Mouse (Mus musculus): Measurements from ENCODE around the gene Zc4h2. TPM values are rescaled to one million over a fixed set of nuclear protein-coding genes. Genes with fewer than 3 reads are reported as not detected.
A peak's percentile ranks its signal among the peaks of the same experiment; 100 is the strongest.

Zc4h2 gene
- 6.6 and 7.0 TPM in 2 replicates for polyA plus RNA-seq (2015; fragmentation: Nextera tagmentation; extraction: Ambion mirVana)

DNA sequence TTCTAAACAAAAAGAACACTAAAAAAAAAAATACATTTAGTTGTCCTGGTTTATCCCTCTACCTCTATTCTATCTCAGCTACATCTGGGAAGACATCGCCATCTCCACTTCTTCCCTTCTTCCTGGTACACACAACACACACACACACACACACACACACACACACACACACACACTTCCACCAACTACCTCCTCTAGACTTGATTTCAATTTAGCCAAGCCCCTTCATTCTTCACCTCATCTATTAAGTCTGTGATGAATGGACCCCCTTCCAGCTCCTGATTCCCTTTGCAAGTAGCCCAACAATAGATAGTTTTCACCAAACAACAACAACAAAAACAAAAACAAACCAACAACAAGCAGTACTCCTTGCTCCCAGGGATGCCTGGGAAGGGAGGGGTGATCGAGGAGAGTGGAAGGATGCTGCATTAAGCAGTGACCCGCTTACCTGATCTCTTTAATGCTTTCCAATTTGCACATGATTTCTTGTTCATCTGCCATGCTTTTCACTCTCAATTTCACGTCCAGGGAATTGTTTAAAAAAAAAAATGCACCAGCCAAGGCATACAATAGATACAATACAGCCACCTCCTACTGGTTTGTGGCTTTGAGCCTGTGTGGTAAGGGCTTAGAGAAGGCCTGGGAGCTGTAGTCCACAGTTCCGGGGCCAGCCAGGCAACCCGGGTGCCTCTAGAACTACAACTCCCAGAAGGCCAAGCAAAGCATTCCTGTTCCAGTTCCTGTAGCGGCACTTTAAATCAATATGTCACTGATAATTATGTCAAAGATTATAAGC is at the start of gene Zc4h2:
Zc4h2 (minus strand) TSS at position 706 of the 796 bp plus-strand sequence.
- H3K27me3 ChIP-seq (ENCODE audit: control insufficient read depth, insufficient read depth, low read length): no peaks in the 10 kb centered on the region
- H3K9ac ChIP-seq (ENCODE audit: low read length): peak within 1 kb of the TSS; percentile 62
- no peaks in the 10 kb centered on the region for H3K9me3 ChIP-seq (replicated peaks; ENCODE audit: control insufficient read depth, low read length)
- WGBS: 19% methylated on average over 7 of the region's 7 CpGs
- peak within 1 kb of the TSS; percentile 62 for H3K4me2 ChIP-seq (ENCODE audit: low read depth, low read length)
- H3K4me1 ChIP-seq (ENCODE audit: control insufficient read depth, insufficient read depth, low read length): no peaks in the 10 kb centered on the region
- H3K27ac ChIP-seq (ENCODE audit: low read length): no peak within 1 kb of the TSS; the same call in 1 of the 2 replicates
- H3K36me3 ChIP-seq (ENCODE audit: control insufficient read depth, insufficient read depth): no peaks in the 10 kb centered on the region
- peak within 1 kb of the TSS; percentile 63 for H3K4me3 ChIP-seq (ENCODE audit: low read length)
- peak; percentile 96 for ATAC-seq (replicated peaks; ENCODE audit: extremely low read depth, insufficient read depth, low FRiP score)

DNA sequence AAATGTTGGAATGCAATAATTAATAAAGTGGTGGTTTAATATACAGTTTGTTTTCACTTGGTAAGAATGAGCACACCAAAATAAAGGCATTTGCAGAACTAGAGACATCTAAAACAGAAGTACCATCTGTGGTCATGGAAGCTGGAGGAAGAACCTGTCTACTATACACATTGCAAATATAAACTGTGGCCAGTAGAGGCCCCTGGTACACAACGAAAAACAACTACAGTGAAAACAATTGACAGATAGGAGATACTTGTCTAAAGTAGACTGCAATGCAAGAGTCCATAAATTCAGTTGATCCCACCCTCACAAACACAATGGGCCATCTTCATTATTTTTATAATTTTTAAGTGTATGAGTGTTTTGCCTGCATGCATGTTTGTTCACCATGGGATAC is 28.8 kb upstream of the Zc4h2 start:
- Histone ChIP-seq H3K4me2 (ENCODE audit: low read depth, low read length) (no peak overlapping the region), H3K36me3 (ENCODE audit: control insufficient read depth, insufficient read depth) (no peaks in the 10 kb centered on the region), H3K4me1 (ENCODE audit: control insufficient read depth, insufficient read depth, low read length) (no peaks in the 10 kb centered on the region), H3K4me3 (ENCODE audit: low read length) (no peak overlapping the region), H3K9ac (ENCODE audit: low read length) (no peak overlapping the region), H3K27me3 (ENCODE audit: control insufficient read depth, insufficient read depth, low read length) (no peaks in the 10 kb centered on the region), H3K27ac (ENCODE audit: low read length) (no peak overlapping the region), H3K9me3 (replicated peaks; ENCODE audit: control insufficient read depth, low read length) (no peaks in the 10 kb centered on the region)
- WGBS: 30% methylated on average over 1 of the region's 1 CpGs
- no peak for ATAC-seq (replicated peaks; ENCODE audit: extremely low read depth, insufficient read depth, low FRiP score)

DNA sequence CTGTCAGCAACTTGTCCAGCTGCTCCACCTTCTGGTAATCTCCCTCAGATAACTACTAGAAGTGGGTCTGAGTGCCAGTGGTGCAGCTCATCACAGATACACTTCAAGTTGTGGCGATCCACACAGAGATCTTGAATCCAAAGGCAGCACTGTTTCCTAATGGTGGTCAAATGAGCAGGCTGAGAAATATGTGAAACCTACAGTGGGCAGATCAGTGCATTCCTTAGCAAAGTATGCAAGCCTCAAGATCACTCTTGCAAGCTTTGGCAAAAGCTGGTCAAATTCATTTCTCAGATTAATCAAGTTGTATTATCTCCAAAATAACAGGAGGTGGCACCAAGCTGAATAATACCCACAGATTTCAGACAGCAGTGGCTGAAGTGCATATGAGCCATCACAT is 23.9 kb upstream of the Zc4h2 start:
- ATAC-seq (replicated peaks; ENCODE audit: extremely low read depth, insufficient read depth, low FRiP score): no peak
- Histone ChIP-seq H3K4me2 (ENCODE audit: low read depth, low read length) (no peak overlapping the region), H3K4me1 (ENCODE audit: control insufficient read depth, insufficient read depth, low read length) (no peaks in the 10 kb centered on the region), H3K36me3 (ENCODE audit: control insufficient read depth, insufficient read depth) (no peaks in the 10 kb centered on the region), H3K9me3 (replicated peaks; ENCODE audit: control insufficient read depth, low read length) (no peaks in the 10 kb centered on the region), H3K4me3 (ENCODE audit: low read length) (no peak overlapping the region), H3K27ac (ENCODE audit: low read length) (no peak overlapping the region), H3K27me3 (ENCODE audit: control insufficient read depth, insufficient read depth, low read length) (no peaks in the 10 kb centered on the region), H3K9ac (ENCODE audit: low read length) (no peak overlapping the region)
- WGBS: 48% methylated on average over 1 of the region's 1 CpGs

DNA sequence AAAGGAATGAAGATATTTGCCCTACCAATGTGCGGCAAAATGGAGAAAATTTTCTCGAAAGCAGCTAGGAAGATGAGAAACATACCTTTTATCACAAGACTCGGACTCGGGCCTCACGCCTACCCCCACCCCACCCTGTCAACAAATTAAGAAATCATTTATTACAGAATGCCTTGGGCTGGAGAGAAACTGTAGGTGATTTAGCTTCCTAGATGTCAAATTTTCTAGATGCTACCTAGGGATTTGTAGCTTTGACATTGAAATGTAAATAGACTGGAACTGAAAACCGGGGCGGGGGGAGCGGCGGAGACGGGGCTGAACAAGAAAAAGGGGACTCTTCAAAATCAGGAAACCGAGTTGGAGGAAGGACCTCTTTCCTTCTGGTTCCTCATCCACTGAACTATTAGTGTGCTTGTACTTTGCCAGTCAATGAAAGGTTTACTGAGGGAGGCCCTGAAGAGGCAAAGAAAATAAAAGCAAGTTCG is 333 bp upstream of the Zc4h2 start:
- Histone ChIP-seq H3K4me2 (ENCODE audit: low read depth, low read length) (peak overlapping the region; percentile 62), H3K27me3 (ENCODE audit: control insufficient read depth, insufficient read depth, low read length) (no peaks in the 10 kb centered on the region), H3K4me3 (ENCODE audit: low read length) (peak overlapping the region; percentile 63), H3K4me1 (ENCODE audit: control insufficient read depth, insufficient read depth, low read length) (no peaks in the 10 kb centered on the region), H3K36me3 (ENCODE audit: control insufficient read depth, insufficient read depth) (no peaks in the 10 kb centered on the region), H3K9me3 (replicated peaks; ENCODE audit: control insufficient read depth, low read length) (no peaks in the 10 kb centered on the region), H3K27ac (ENCODE audit: low read length) (no peak overlapping the region; the same call in 1 of the 2 replicates), H3K9ac (ENCODE audit: low read length) (peak overlapping the region; percentile 62)
- ATAC-seq (replicated peaks; ENCODE audit: extremely low read depth, insufficient read depth, low FRiP score): peak; percentile 14; the same call in 1 of the 2 replicates
- WGBS: 16% methylated on average over 12 of the region's 12 CpGs

DNA sequence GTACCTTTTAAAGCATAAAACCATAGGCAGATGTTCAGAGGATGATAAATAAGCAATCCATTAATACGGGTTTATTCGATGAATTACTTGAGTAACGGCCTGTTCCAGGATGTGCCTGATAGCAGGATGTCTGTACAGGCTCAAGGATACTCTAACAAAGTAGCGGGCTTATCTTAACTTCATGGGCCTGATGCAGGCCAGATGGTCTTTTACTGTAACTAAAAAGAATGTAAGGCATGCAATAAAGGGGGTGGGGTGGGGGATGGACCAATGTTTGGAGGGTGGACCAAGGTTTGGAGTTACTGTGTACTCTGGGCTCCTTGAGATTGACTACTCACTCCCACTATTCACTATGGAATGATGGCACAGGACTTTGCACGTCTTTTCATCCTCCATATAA is 57.7 kb downstream of the Zc4h2 start:
- WGBS: 31% methylated on average over 5 of the region's 5 CpGs
- H3K4me3 ChIP-seq (ENCODE audit: low read length): no peak overlapping the region
- H3K4me2 ChIP-seq (ENCODE audit: low read depth, low read length): no peak overlapping the region
- H3K4me1 ChIP-seq (ENCODE audit: control insufficient read depth, insufficient read depth, low read length): no peaks in the 10 kb centered on the region
- H3K36me3 ChIP-seq (ENCODE audit: control insufficient read depth, insufficient read depth): no peaks in the 10 kb centered on the region
- no peak; the same call in 1 of the 2 replicates for ATAC-seq (replicated peaks; ENCODE audit: extremely low read depth, insufficient read depth, low FRiP score)
- H3K27ac ChIP-seq (ENCODE audit: low read length): no peak overlapping the region
- H3K9ac ChIP-seq (ENCODE audit: low read length): no peak overlapping the region
- no peaks in the 10 kb centered on the region for H3K27me3 ChIP-seq (ENCODE audit: control insufficient read depth, insufficient read depth, low read length)
- no peaks in the 10 kb centered on the region for H3K9me3 ChIP-seq (replicated peaks; ENCODE audit: control insufficient read depth, low read length)

Other genes starting within 250 kb of the Zc4h2 start
- gene Amer1, start 213.6 kb downstream of the Zc4h2 start, polyA plus RNA-seq (2015; fragmentation: Nextera tagmentation; extraction: Ambion mirVana): 5.8 and 5.9 TPM in 2 replicates
- gene Asb12, start 100.5 kb downstream of the Zc4h2 start, polyA plus RNA-seq (2015; fragmentation: Nextera tagmentation; extraction: Ambion mirVana): 3.8 TPM in 2 replicates
- not detected in 2 replicates for gene Pfn5, start 100.4 kb downstream of the Zc4h2 start, polyA plus RNA-seq (2015; fragmentation: Nextera tagmentation; extraction: Ambion mirVana)
- gene Zc3h12b, start 53.2 kb upstream of the Zc4h2 start, polyA plus RNA-seq (2015; fragmentation: Nextera tagmentation; extraction: Ambion mirVana): 1.3 and 1.4 TPM in 2 replicates

All from heart, embryonic 16.5 days (tissue).